11 mouse cellular contexts compared by ENCODE assay signal in genomic region chr9:84094111-84094510, GRCm38 (mm10).
DNase-seq lines count a peak whose midpoint lies in the region; TF ChIP-seq lines count a peak whose summit lies in the region.
"Had no signal": no experiment of that assay in that cellular context is flagged by ENCODE, and none has a peak within 500 bp of the region (broad histone marks: within the 10 kb centered on the region; RNA-seq: fewer than 3 reads in every experiment).

No protein-coding gene starts in this region.

- no peak overlapping the region for H3K4me3 ChIP-seq in left cerebral cortex, adult 2 months
- H3K4me3 ChIP-seq: hindbrain, embryonic 15.5 days; liver, embryonic 12.5 days; midbrain, embryonic 10.5 days had no signal

- H3K27ac ChIP-seq in left cerebral cortex, adult 2 months = no peak overlapping the region
- H3K27ac ChIP-seq: hindbrain, embryonic 15.5 days; liver, embryonic 12.5 days; midbrain, embryonic 10.5 days had no signal

- intact Hi-C loops in left cerebral cortex, adult 2 months (cut with DNase I) = no loop called here

- peak; percentile 91 to 93 for DNase-seq in adrenal gland, adult (ENCODE audit: inconsistent age in 2 of 2, low spot score in 1 of 2)
- no peak for DNase-seq in adrenal gland, postnatal 4 days (ENCODE audit: low spot score in 2 of 2)
- peak; percentile 86 for DNase-seq in ovary, adult 18-20 months (ENCODE audit: low spot score)
- no peak for DNase-seq in ovary, postnatal 14 days (ENCODE audit: low spot score)
- DNase-seq in cerebellum, postnatal 36 days = peak; percentile 42 to 54
- DNase-seq in skeletal muscle tissue, adult 2 months (ENCODE audit: low read depth, low spot score) = peak; percentile 73
- no peak for DNase-seq in embryo, embryonic 9.5 days (ENCODE audit: extremely low spot score)
- DNase-seq in left cerebral cortex, adult 2 months (ENCODE audit: extremely low spot score in 1 of 2, low spot score in 2 of 2) = no peak

- TF ChIP-seq CTCF in left cerebral cortex, adult 2 months (IDR thresholded peaks at IDR 0.05) = no peak

Comparison
In these comparisons a context has a peak if more than half of its experiments do, and no peak if none do; other contexts are left out.
1. DNase-seq: peak in adrenal gland, adult (2 of 2), ovary, adult 18-20 months (single experiment), cerebellum, postnatal 36 days (2 of 2) and skeletal muscle tissue, adult 2 months (single experiment); none in adrenal gland, postnatal 4 days (0 of 2), ovary, postnatal 14 days (single experiment), embryo, embryonic 9.5 days (single experiment) and left cerebral cortex, adult 2 months (0 of 2).